Mouse (Mus musculus): Measurements from ENCODE around the gene Arpc2.
A peak's percentile ranks its signal among the peaks of the same experiment; 100 is the strongest.

Gene Arpc2

GRCm38 (mm10) chr1:74235938-74236589, at the start of gene Arpc2:
TSS of gene Arpc2 (plus strand) at chr1:74236084.
- peak; percentile 96 for DNase-seq (ENCODE audit: low read depth, low spot score)

DNA sequence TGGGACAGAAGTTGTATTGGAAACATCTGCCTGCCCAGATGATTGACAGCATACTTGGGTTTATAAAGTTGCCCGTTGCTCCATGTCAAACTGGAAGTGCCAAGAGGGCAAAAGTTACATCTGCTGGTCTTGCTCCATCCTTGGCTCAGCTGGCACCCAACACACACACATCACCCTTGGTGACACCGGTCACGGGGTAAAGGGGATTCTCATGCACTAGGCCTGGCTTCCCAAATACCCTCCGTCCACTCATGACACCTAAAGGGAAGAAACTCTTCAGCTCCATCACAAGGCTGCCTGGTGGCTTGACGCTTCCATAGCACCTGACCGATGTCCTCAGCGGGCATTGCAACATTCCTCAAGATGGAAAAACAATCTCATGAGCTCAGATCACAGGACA, 45.4 kb upstream of the Arpc2 start:
- DNase-seq (ENCODE audit: low read depth, low spot score): no peak

- no peak for DNase-seq (ENCODE audit: low read depth, low spot score)
Observed at GRCm38 (mm10) chr1:74192711-74193110, 43.2 kb upstream of the Arpc2 start.

GRCm38 (mm10) chr1:74194445-74194844, 41.4 kb upstream of the Arpc2 start, which contains the start of gene Cxcr1:
TSS of gene Cxcr1 (minus strand) at chr1:74194631.
- DNase-seq (ENCODE audit: low read depth, low spot score): no peak

DNA sequence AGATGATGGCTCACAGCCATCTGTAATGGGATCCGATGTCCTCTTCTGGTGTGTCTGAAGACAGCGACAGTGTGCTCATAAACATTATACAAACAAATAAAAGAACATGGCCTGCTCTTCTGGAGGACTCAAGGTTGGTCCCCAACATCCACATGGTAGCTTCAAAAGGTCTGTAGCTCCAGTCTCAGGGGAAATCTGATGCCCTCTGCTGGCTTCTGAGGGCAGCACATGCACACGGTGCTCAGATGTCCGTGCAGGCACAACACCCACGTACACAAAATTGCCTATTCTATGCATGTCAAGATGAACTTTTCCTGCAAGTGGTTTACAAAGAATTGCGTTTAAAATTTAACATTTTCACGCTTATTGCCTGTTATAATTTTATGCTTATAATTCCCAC, 39.9 kb upstream of the Arpc2 start:
- no peak for DNase-seq (ENCODE audit: low read depth, low spot score)

GRCm38 (mm10) chr1:74196621-74197419, 39.1 kb upstream of the Arpc2 start:
- DNase-seq (ENCODE audit: low read depth, low spot score): no peak

DNA sequence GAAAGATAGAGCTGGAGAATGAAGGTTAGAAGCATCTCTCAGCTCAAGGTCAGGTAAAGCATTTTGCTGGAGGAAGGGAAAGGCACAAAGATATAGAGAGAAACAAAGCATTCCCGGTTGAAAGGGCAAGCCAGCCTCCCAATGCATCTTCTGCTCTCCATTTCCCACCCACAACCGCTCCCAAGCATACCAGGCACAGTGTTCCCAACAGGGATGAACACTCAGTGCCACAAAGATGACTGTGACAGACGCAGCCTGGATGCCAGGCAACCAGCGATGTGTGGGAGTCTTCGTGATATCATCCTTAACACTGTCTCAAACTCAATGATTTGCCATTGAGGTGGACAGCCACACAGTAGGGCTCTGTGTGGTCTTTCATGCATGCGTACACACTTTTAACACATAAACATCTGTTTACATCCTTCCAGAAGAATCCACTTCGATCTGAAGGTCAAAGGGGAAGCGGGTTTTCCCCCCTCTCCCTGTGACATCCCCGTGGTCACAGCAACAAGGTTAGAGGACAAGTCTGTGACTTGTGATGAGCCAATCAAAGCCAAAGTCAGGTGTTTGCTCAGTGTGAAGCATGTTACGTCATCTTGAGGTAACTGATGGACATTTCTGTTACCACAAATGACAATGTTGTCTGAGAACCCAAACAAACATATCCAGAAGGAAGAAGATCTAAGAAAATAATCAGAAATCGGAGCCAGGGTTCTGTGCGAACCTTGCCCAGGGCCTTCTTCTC, 38.0 kb upstream of the Arpc2 start:
- DNase-seq (ENCODE audit: low read depth, low spot score): no peak

DNA sequence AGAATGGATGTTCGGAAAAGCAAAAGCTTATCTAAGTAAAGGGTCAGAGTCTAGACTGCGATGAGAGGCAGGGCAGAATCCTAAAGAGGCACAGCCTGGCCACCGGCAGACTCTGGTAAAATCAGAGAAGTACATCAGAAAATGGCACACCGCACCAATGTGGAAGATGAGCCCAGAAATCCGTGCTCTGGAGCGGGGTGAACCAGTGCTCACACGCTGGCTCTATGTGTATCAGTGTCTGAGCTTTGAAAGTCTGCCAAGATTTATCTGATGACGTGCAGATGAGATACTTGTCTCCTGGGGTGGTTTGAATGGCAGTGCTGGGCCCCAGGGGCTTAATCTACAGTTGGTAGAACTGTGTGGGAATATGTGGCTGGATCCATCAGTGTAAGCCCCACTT, 36.8 kb upstream of the Arpc2 start:
- DNase-seq (ENCODE audit: low read depth, low spot score): no peak

DNA sequence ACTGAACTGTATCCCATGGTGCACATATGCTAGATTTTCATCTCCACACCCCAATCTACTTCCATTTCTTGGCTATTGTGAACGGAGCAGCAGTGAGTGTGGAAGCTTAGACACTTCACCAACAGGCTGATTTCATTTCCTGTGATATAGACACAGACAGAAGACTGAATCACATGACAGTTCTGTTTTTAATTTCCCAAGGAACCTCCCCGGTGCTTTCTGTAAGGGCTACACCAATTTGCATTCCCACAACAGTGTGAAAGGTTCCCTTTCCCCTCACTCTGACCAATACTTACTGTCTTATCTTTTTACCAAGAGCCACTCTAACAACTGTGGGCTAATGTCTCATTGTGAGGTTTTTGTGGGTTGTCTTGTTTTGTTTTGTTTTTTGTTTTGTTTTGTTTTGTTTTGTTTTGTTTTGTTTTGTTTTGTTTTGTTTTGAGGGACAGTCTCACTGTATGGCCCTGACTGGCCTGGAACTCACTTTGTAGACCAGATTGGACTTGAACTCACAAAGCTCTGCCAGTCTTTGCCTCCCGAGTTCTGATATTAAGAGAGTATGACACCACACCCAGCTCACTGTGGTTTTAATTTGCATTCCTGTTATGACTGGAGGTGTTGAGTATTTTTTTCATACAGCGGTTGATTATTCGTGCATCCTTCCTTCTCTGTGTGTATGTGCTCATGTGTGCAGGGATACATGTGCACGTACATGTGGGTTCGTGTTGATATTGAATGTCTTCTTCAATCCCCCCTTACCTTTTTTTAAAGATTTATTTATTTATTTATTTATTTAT, 34.6 kb upstream of the Arpc2 start:
- DNase-seq (ENCODE audit: low read depth, low spot score): no peak

GRCm38 (mm10) chr1:74203457-74203856, 32.4 kb upstream of the Arpc2 start:
- DNase-seq (ENCODE audit: low read depth, low spot score): no peak

- peak; percentile 20 for DNase-seq (ENCODE audit: low read depth, low spot score)
Observed at GRCm38 (mm10) chr1:74205881-74206280, 30.0 kb upstream of the Arpc2 start.

- no peak for DNase-seq (ENCODE audit: low read depth, low spot score)
Observed at GRCm38 (mm10) chr1:74206642-74207041, 29.2 kb upstream of the Arpc2 start.

- no peak for DNase-seq (ENCODE audit: low read depth, low spot score)
Observed at GRCm38 (mm10) chr1:74207906-74208305, 28.0 kb upstream of the Arpc2 start.

GRCm38 (mm10) chr1:74208941-74209340, 26.9 kb upstream of the Arpc2 start:
- no peak for DNase-seq (ENCODE audit: low read depth, low spot score)

DNA sequence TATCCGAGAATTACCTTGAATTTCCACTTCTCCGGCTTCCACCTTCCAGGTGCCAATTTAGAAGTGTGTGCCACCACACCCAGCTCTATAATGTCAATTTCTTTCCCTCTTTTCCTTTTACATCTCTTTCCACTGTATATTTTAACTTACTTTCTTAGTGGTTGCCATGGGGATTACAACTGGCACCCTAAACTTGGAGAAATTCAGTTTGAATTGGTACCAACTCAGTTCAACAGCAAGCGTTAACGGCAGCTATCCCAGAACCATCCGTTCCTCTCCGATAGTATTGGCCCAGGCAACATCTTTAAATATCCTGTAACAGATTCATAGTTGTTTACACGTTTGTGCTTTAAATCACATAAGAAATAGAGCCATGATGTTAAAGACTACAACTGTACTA, 16.0 kb upstream of the Arpc2 start:
- no peak for DNase-seq (ENCODE audit: low read depth, low spot score)

GRCm38 (mm10) chr1:74227317-74227716, 8.6 kb upstream of the Arpc2 start:
- DNase-seq (ENCODE audit: low read depth, low spot score): no peak

DNA sequence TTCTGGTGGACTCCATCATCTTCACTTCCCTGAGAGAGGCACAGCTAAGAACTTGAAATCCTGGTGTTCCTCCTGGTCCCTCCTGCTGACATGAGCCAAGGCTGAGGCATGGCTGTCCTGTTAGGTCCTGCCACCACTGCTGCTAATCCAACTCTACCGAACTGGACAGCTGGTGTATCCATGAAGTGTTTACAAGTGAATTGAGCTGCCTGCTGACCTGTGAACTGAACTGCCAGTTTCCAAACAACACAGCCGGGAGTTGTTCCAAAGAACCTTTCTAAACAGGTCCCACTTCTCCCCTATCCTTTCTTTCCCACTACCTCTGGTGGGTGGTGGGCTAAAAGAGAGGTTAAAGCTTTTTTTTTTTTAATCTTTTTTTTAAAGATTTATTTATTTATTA, 5.9 kb upstream of the Arpc2 start:
- no peak for DNase-seq (ENCODE audit: low read depth, low spot score)

GRCm38 (mm10) chr1:74230992-74231391, 4.9 kb upstream of the Arpc2 start:
- no peak for DNase-seq (ENCODE audit: low read depth, low spot score)

- peak; percentile 5 for DNase-seq (ENCODE audit: low read depth, low spot score)
Observed at GRCm38 (mm10) chr1:74236590-74237317, 870 bp downstream of the Arpc2 start.

DNA sequence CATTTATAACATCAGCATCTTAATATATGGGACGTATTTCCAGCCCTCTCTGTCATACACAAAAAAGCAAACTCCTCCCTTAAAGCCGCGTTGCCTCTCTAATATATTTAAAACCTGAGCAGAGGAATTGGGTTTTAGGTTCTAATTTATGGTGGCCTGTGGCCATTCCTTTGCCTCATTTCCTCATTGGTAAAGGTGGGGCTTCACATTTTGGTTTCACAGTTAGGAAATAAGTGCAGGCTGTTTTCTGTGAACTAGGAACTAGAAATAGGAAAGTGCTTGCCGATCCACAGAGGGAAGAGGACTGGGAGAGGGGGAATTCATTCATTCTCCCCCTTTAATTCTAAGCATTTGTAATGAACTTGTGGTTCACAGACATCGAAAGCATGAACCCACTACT, 1.8 kb downstream of the Arpc2 start:
- DNase-seq (ENCODE audit: low read depth, low spot score): no peak

GRCm38 (mm10) chr1:74238136-74238535, 2.3 kb downstream of the Arpc2 start:
- no peak for DNase-seq (ENCODE audit: low read depth, low spot score)
